Mouse (Mus musculus) embryonic facial prominence, embryonic 14.5 days (tissue): ENCODE measurements around the gene Unk. TPM values are rescaled to one million over a fixed set of nuclear protein-coding genes. Genes with fewer than 3 reads are reported as not detected.

ENCODE experiments used
- ATAC-seq: fragments of 200-750 bp; cut with Nextera tagmentation; 2 replicates; pipeline ENCODE4 v1.8.0; 2017; ENCODE audit warnings: low read depth, moderate number of reproducible peaks, moderate TSS enrichment
- DNase-seq: peaks from one replicate; pipeline ENCODE4 v3.0.0-alpha.2; 2015; ENCODE audit warnings: low spot score
- H3K27ac ChIP-seq: fragments of 300-500 bp; sonication (generic); replicated peaks from 2 replicates; pipeline ENCODE4 v1.5.1; 2014; ENCODE audit warnings: low read depth, mild to moderate bottlenecking, low read length, moderate library complexity
- H3K27me3 ChIP-seq: fragments of 300-500 bp; sonication (generic); replicated peaks from 2 replicates; pipeline ENCODE4 v1.6.1; 2014; ENCODE audit warnings: low read length; ENCODE audit not compliant: control insufficient read depth, insufficient read depth
- H3K36me3 ChIP-seq: fragments of 300-500 bp; sonication (generic); 2 replicates; pipeline ENCODE4 v1.6.1; 2014; ENCODE audit warnings: low read length, mixed read lengths; ENCODE audit not compliant: control insufficient read depth, insufficient read depth
- H3K4me1 ChIP-seq: fragments of 300-500 bp; sonication (generic); 2 replicates; pipeline ENCODE4 v1.6.1; 2014; ENCODE audit warnings: antibody characterized with exemption, low read length; ENCODE audit not compliant: control insufficient read depth, insufficient read depth
- H3K4me2 ChIP-seq: fragments of 300-500 bp; sonication (generic); 2 replicates; pipeline ENCODE4 v1.6.1; 2014; ENCODE audit warnings: low read depth, mild to moderate bottlenecking, low read length, moderate library complexity, mixed read lengths
- H3K4me3 ChIP-seq: fragments of 300-500 bp; sonication (generic); 2 replicates; pipeline ENCODE4 v1.5.1; 2014; ENCODE audit warnings: low read depth, mild to moderate bottlenecking, low read length
- H3K9ac ChIP-seq: fragments of 300-500 bp; sonication (generic); 2 replicates; pipeline ENCODE4 v1.6.1; 2014; ENCODE audit warnings: low read depth, mild to moderate bottlenecking, low read length, moderate library complexity, mixed read lengths
- H3K9me3 ChIP-seq: fragments of 300-500 bp; sonication (generic); 2 replicates; pipeline ENCODE4 v1.6.1; 2016; ENCODE audit warnings: low read length; ENCODE audit not compliant: control insufficient read depth
- WGBS: fragments of 180-500 bp; shearing (Covaris S2); extraction: QIAGEN DNeasy Blood & Tissue Kit; methylation state at CpG from one replicate; pipeline ENCODE4 v1.1.7; 2014; 5-methylcytosine and 5-hydroxymethylcytosine counted together
- polyA plus RNA-seq: library from polyadenylated mRNA; unstranded; fragments of >200 nt; fragmentation: Nextera tagmentation; extraction: Ambion mirVana; gene quantifications from 2 replicates; pipeline ENCODE4 v1.2.1, GENCODE M21; 2014

Gene Unk
- polyA plus RNA-seq, 1 experiment from 2014 or later: 25.1 TPM

GRCm38 (mm10) chr11:116007095-116007850, 22.8 kb upstream of the Unk start:
- Histone ChIP-seq H3K9ac (no peak overlapping the region), H3K4me1 (peaks cover 14% of the 10 kb centered on the region), H3K27me3 (no peaks in the 10 kb centered on the region), H3K27ac (no peak overlapping the region), H3K4me2 (no peak overlapping the region), H3K36me3 (peaks cover 43% of the 10 kb centered on the region), H3K4me3 (no peak overlapping the region), H3K9me3 (no peaks in the 10 kb centered on the region)
- ATAC-seq (no peak), DNase-seq (no peak)
- 86% methylated on average over 26 of the region's 28 CpGs for WGBS

GRCm38 (mm10) chr11:116008411-116008810, 21.7 kb upstream of the Unk start:
- Histone ChIP-seq H3K4me3 (no peak overlapping the region), H3K36me3 (peaks cover 43% of the 10 kb centered on the region), H3K27ac (no peak overlapping the region), H3K4me1 (peaks cover 21% of the 10 kb centered on the region), H3K27me3 (no peaks in the 10 kb centered on the region), H3K4me2 (no peak overlapping the region), H3K9ac (no peak overlapping the region), H3K9me3 (no peaks in the 10 kb centered on the region)
- DNase-seq (no peak), ATAC-seq (no peak)
- 86% methylated on average over 11 of the region's 11 CpGs for WGBS

- Histone ChIP-seq H3K4me3 (no peak overlapping the region), H3K27ac (no peak overlapping the region), H3K36me3 (peaks cover 43% of the 10 kb centered on the region), H3K4me2 (no peak overlapping the region), H3K4me1 (peaks cover 21% of the 10 kb centered on the region), H3K27me3 (no peaks in the 10 kb centered on the region), H3K9ac (no peak overlapping the region), H3K9me3 (no peaks in the 10 kb centered on the region)
- DNase-seq (peak; percentile 52), ATAC-seq (no peak)
- 87% methylated on average over 13 of the region's 13 CpGs for WGBS
Measured at GRCm38 (mm10) chr11:116008832-116009375, 21.2 kb upstream of the Unk start.

- peaks cover 21% of the 10 kb centered on the region for H3K4me1 ChIP-seq
- ATAC-seq (no peak), DNase-seq (no peak)
- H3K4me3 ChIP-seq: no peak overlapping the region
- 82% methylated on average over 9 of the region's 11 CpGs for WGBS
- H3K4me2 ChIP-seq: no peak overlapping the region
- no peak overlapping the region for H3K9ac ChIP-seq
- peaks cover 43% of the 10 kb centered on the region for H3K36me3 ChIP-seq
- no peaks in the 10 kb centered on the region for H3K27me3 ChIP-seq
- no peak overlapping the region for H3K27ac ChIP-seq
- H3K9me3 ChIP-seq: no peaks in the 10 kb centered on the region
Measured at GRCm38 (mm10) chr11:116009661-116010060, 20.5 kb upstream of the Unk start.

- WGBS: 87% methylated on average over 8 of the region's 8 CpGs
Measured at GRCm38 (mm10) chr11:116010146-116010545, 20.0 kb upstream of the Unk start.

GRCm38 (mm10) chr11:116010948-116011347, 19.2 kb upstream of the Unk start:
- Histone ChIP-seq H3K9ac (no peak overlapping the region), H3K27ac (peak overlapping the region; percentile 93; the same call in 1 of the 2 replicates), H3K9me3 (no peaks in the 10 kb centered on the region), H3K27me3 (no peaks in the 10 kb centered on the region), H3K4me1 (peaks cover 14% of the 10 kb centered on the region), H3K4me2 (peak overlapping the region; percentile 75), H3K36me3 (peaks cover 43% of the 10 kb centered on the region), H3K4me3 (no peak overlapping the region)
- 75% methylated on average over 5 of the region's 5 CpGs for WGBS
- ATAC-seq (no peak), DNase-seq (no peak)

More at GRCm38 (mm10) chr11:116010146-116010545, 20.0 kb upstream of the Unk start:
- Histone ChIP-seq H3K4me1 (peaks cover 21% of the 10 kb centered on the region), H3K27ac (no peak overlapping the region), H3K36me3 (peaks cover 43% of the 10 kb centered on the region), H3K9ac (no peak overlapping the region), H3K4me3 (no peak overlapping the region), H3K27me3 (no peaks in the 10 kb centered on the region), H3K4me2 (no peak overlapping the region), H3K9me3 (no peaks in the 10 kb centered on the region)
- DNase-seq: no peak
- ATAC-seq: no peak

- Histone ChIP-seq H3K9ac (peak overlapping the region; percentile 82), H3K4me1 (peaks cover 14% of the 10 kb centered on the region), H3K27ac (peak overlapping the region; percentile 93), H3K4me3 (peak overlapping the region; percentile 57), H3K4me2 (peak overlapping the region; percentile 75), H3K9me3 (no peaks in the 10 kb centered on the region), H3K36me3 (peaks cover 40% of the 10 kb centered on the region), H3K27me3 (no peaks in the 10 kb centered on the region)
- no peak for ATAC-seq
- peak; percentile 29 for DNase-seq
- WGBS: 16% methylated on average over 13 of the region's 14 CpGs
Measured at GRCm38 (mm10) chr11:116011529-116012261, 18.4 kb upstream of the Unk start.

GRCm38 (mm10) chr11:116012262-116012947, 17.7 kb upstream of the Unk start, which contains the start of gene Galk1:
Gene Galk1 (minus strand): TSS chr11:116012719.
- WGBS: under 1% methylated on average over 37 of the region's 55 CpGs
- peak; percentile 91 for ATAC-seq
- H3K9me3 ChIP-seq: no peaks in the 10 kb centered on the region

More at GRCm38 (mm10) chr11:116012262-116012947, 17.7 kb upstream of the Unk start, which contains the start of gene Galk1:
- Histone ChIP-seq H3K36me3 (peaks cover 33% of the 10 kb centered on the region), H3K4me1 (peaks cover 14% of the 10 kb centered on the region), H3K4me2 (peak within 1 kb of the TSS; percentile 75), H3K27ac (peak within 1 kb of the TSS; percentile 93), H3K4me3 (peak within 1 kb of the TSS; percentile 57), H3K9ac (peak within 1 kb of the TSS; percentile 82), H3K27me3 (no peaks in the 10 kb centered on the region)
- peak; percentile 97 for DNase-seq
